Mouse (Mus musculus): Measurements from ENCODE around the gene Pabpc4. TPM values are rescaled to one million over a fixed set of nuclear protein-coding genes. Genes with fewer than 3 reads are reported as not detected.
A peak's percentile ranks its signal among the peaks of the same experiment; 100 is the strongest.
"Not testable (repeated sequence)": the region's sequence is repeated elsewhere in the genome, so short reads cannot be mapped to it uniquely, and the experiment has no call there.

Pabpc4 gene
- polyA plus RNA-seq, 1 experiment from 2014 or later: 79.4 TPM

GRCm38 (mm10) chr4:123298980-123299670 lies 37.0 kb downstream of the Pabpc4 start:
- no peak for ATAC-seq (ENCODE audit: insufficient read depth)
- H3K9me3 ChIP-seq (replicated peaks): no peaks in the 10 kb centered on the region
- H3K4me1 ChIP-seq (replicated peaks): peaks cover 5% of the 10 kb centered on the region; the same call in 1 of the 2 replicates
- H3K27ac ChIP-seq (replicated peaks): no peak overlapping the region
- no peak overlapping the region for H3K9ac ChIP-seq
- peaks cover 99% of the 10 kb centered on the region for H3K36me3 ChIP-seq (replicated peaks)
- WGBS (ENCODE audit: insufficient replicate concordance): 91% methylated on average over 11 of the region's 11 CpGs
- H3K4me2 ChIP-seq: no peak overlapping the region
- H3K4me3 ChIP-seq (replicated peaks): no peak overlapping the region
- H3K27me3 ChIP-seq: no peaks in the 10 kb centered on the region

GRCm38 (mm10) chr4:123305789-123306188 lies 43.6 kb downstream of the Pabpc4 start:
- H3K4me2 ChIP-seq: no peak overlapping the region
- H3K36me3 ChIP-seq (replicated peaks): peaks cover 43% of the 10 kb centered on the region
- H3K27ac ChIP-seq (replicated peaks): no peak overlapping the region
- no peak overlapping the region for H3K9ac ChIP-seq
- 15% methylated on average over 3 of the region's 3 CpGs for WGBS (ENCODE audit: insufficient replicate concordance)
- peak; percentile 40; the same call in 1 of the 2 replicates for ATAC-seq (ENCODE audit: insufficient read depth)
- no peaks in the 10 kb centered on the region for H3K27me3 ChIP-seq
- no peaks in the 10 kb centered on the region for H3K9me3 ChIP-seq (replicated peaks)
- H3K4me3 ChIP-seq (replicated peaks): no peak overlapping the region
- H3K4me1 ChIP-seq (replicated peaks): peaks cover 5% of the 10 kb centered on the region; the same call in 1 of the 2 replicates

- ATAC-seq (ENCODE audit: insufficient read depth): no peak
- Histone ChIP-seq H3K27ac (replicated peaks) (no peak overlapping the region), H3K4me3 (replicated peaks) (no peak overlapping the region), H3K9ac (no peak overlapping the region), H3K4me1 (replicated peaks) (peaks cover 5% of the 10 kb centered on the region; the same call in 1 of the 2 replicates), H3K36me3 (replicated peaks) (peaks cover 31% of the 10 kb centered on the region), H3K27me3 (no peaks in the 10 kb centered on the region), H3K9me3 (replicated peaks) (no peaks in the 10 kb centered on the region), H3K4me2 (no peak overlapping the region)
- 92% methylated on average over 10 of the region's 10 CpGs for WGBS (ENCODE audit: insufficient replicate concordance)
Observed at GRCm38 (mm10) chr4:123306999-123307398, 44.8 kb downstream of the Pabpc4 start.

GRCm38 (mm10) chr4:123308292-123308691 lies 46.1 kb downstream of the Pabpc4 start:
- Histone ChIP-seq H3K4me1 (replicated peaks) (peaks cover 15% of the 10 kb centered on the region; the same call in 1 of the 2 replicates), H3K36me3 (replicated peaks) (peaks cover 18% of the 10 kb centered on the region), H3K9ac (no peak overlapping the region), H3K4me2 (no peak overlapping the region), H3K9me3 (replicated peaks) (no peaks in the 10 kb centered on the region), H3K27ac (replicated peaks) (no peak overlapping the region), H3K27me3 (no peaks in the 10 kb centered on the region), H3K4me3 (replicated peaks) (no peak overlapping the region)
- WGBS (ENCODE audit: insufficient replicate concordance): 38% methylated on average over 3 of the region's 3 CpGs
- no peak for ATAC-seq (ENCODE audit: insufficient read depth)

- Histone ChIP-seq H3K4me1 (replicated peaks) (peaks cover 13% of the 10 kb centered on the region; the same call in 1 of the 2 replicates), H3K4me3 (replicated peaks) (no peak overlapping the region), H3K27ac (replicated peaks) (no peak overlapping the region), H3K27me3 (no peaks in the 10 kb centered on the region), H3K36me3 (replicated peaks) (peaks cover 3% of the 10 kb centered on the region; the same call in 1 of the 2 replicates), H3K9ac (no peak overlapping the region), H3K4me2 (no peak overlapping the region), H3K9me3 (replicated peaks) (no peaks in the 10 kb centered on the region)
- no peak for ATAC-seq (ENCODE audit: insufficient read depth)
- 67% methylated on average over 7 of the region's 7 CpGs for WGBS (ENCODE audit: insufficient replicate concordance)
Observed at GRCm38 (mm10) chr4:123311845-123312244, 49.7 kb downstream of the Pabpc4 start.

GRCm38 (mm10) chr4:123313010-123313409 lies 50.9 kb downstream of the Pabpc4 start:
- Histone ChIP-seq H3K9ac (no peak overlapping the region), H3K4me3 (replicated peaks) (no peak overlapping the region), H3K4me1 (replicated peaks) (peaks cover 13% of the 10 kb centered on the region; the same call in 1 of the 2 replicates), H3K36me3 (replicated peaks) (no peaks in the 10 kb centered on the region), H3K4me2 (no peak overlapping the region), H3K27me3 (no peaks in the 10 kb centered on the region), H3K27ac (replicated peaks) (no peak overlapping the region), H3K9me3 (replicated peaks) (no peaks in the 10 kb centered on the region)
- 22% methylated on average over 6 of the region's 6 CpGs for WGBS (ENCODE audit: insufficient replicate concordance)
- ATAC-seq (ENCODE audit: insufficient read depth): peak; percentile 34; the same call in 1 of the 2 replicates

GRCm38 (mm10) chr4:123314497-123314896 lies 52.3 kb downstream of the Pabpc4 start:
- H3K27me3 ChIP-seq: no peaks in the 10 kb centered on the region
- no peaks in the 10 kb centered on the region for H3K36me3 ChIP-seq (replicated peaks)
- H3K9ac ChIP-seq: no peak overlapping the region
- WGBS (ENCODE audit: insufficient replicate concordance): 48% methylated on average over 3 of the region's 3 CpGs
- peaks cover 13% of the 10 kb centered on the region; the same call in 1 of the 2 replicates for H3K4me1 ChIP-seq (replicated peaks)
- H3K9me3 ChIP-seq (replicated peaks): no peaks in the 10 kb centered on the region
- no peak overlapping the region for H3K4me2 ChIP-seq
- no peak for ATAC-seq (ENCODE audit: insufficient read depth)
- no peak overlapping the region for H3K27ac ChIP-seq (replicated peaks)
- H3K4me3 ChIP-seq (replicated peaks): no peak overlapping the region

GRCm38 (mm10) chr4:123322910-123323309 lies 60.8 kb downstream of the Pabpc4 start:
- H3K4me3 ChIP-seq (replicated peaks); H3K4me1 ChIP-seq (replicated peaks); H3K9me3 ChIP-seq (replicated peaks); H3K36me3 ChIP-seq (replicated peaks); H3K9ac ChIP-seq; H3K27ac ChIP-seq (replicated peaks); ATAC-seq (ENCODE audit: insufficient read depth): not testable (repeated sequence)
- H3K4me2 ChIP-seq: 0 out of 2 replicates have a peak overlapping the region, but pooled peaks have one; percentile 20
- 28% methylated on average over 27 of the region's 38 CpGs for WGBS (ENCODE audit: insufficient replicate concordance)
- H3K27me3 ChIP-seq: peaks cover 28% of the 10 kb centered on the region

GRCm38 (mm10) chr4:123323534-123323933 lies 61.4 kb downstream of the Pabpc4 start, which contains the start of gene Oxct2a:
Gene Oxct2a (minus strand): TSS chr4:123323634.
- 17% methylated on average over 13 of the region's 13 CpGs for WGBS (ENCODE audit: insufficient replicate concordance)
- ATAC-seq (ENCODE audit: insufficient read depth): no peak
- no peak within 1 kb of the TSS for H3K4me3 ChIP-seq (replicated peaks)

GRCm38 (mm10) chr4:123326087-123326486 lies 63.9 kb downstream of the Pabpc4 start:
- Histone ChIP-seq H3K9me3 (replicated peaks) (no peaks in the 10 kb centered on the region), H3K9ac (no peak overlapping the region), H3K4me2 (no peak overlapping the region), H3K4me3 (replicated peaks) (no peak overlapping the region), H3K27ac (replicated peaks) (no peak overlapping the region), H3K4me1 (replicated peaks) (no peaks in the 10 kb centered on the region), H3K36me3 (replicated peaks) (no peaks in the 10 kb centered on the region), H3K27me3 (peaks cover 28% of the 10 kb centered on the region)
- WGBS (ENCODE audit: insufficient replicate concordance): 56% methylated on average over 3 of the region's 3 CpGs
- ATAC-seq (ENCODE audit: insufficient read depth): no peak

More at GRCm38 (mm10) chr4:123323534-123323933, 61.4 kb downstream of the Pabpc4 start, which contains the start of gene Oxct2a:
- H3K27me3 ChIP-seq: peaks cover 28% of the 10 kb centered on the region
- H3K9me3 ChIP-seq (replicated peaks): no peaks in the 10 kb centered on the region
- H3K4me2 ChIP-seq: 0 out of 2 replicates have a peak within 1 kb of the TSS, but pooled peaks have one; percentile 20
- H3K9ac ChIP-seq: no peak within 1 kb of the TSS
- H3K27ac ChIP-seq (replicated peaks): no peak within 1 kb of the TSS
- H3K4me1 ChIP-seq (replicated peaks): no peaks in the 10 kb centered on the region
- H3K36me3 ChIP-seq (replicated peaks): no peaks in the 10 kb centered on the region

- H3K27me3 ChIP-seq: peaks cover 21% of the 10 kb centered on the region
- no peak for ATAC-seq (ENCODE audit: insufficient read depth)
- WGBS (ENCODE audit: insufficient replicate concordance): 51% methylated on average over 3 of the region's 3 CpGs
Observed at GRCm38 (mm10) chr4:123327630-123328029, 65.5 kb downstream of the Pabpc4 start.

More at GRCm38 (mm10) chr4:123327630-123328029, 65.5 kb downstream of the Pabpc4 start:
- H3K36me3 ChIP-seq (replicated peaks): no peaks in the 10 kb centered on the region
- H3K4me3 ChIP-seq (replicated peaks): no peak overlapping the region
- H3K4me1 ChIP-seq (replicated peaks): no peaks in the 10 kb centered on the region
- H3K9me3 ChIP-seq (replicated peaks): no peaks in the 10 kb centered on the region
- no peak overlapping the region for H3K9ac ChIP-seq
- H3K27ac ChIP-seq (replicated peaks): no peak overlapping the region
- H3K4me2 ChIP-seq: no peak overlapping the region

Data from liver, embryonic 15.5 days (tissue).